Comparison of ENCODE assay signal across 9 mouse cellular contexts in genomic region chr6:119918561-119919181, GRCm38 (mm10). TPM values are rescaled to one million over a fixed set of nuclear protein-coding genes. Genes with fewer than 3 reads are reported as not detected.
DNase-seq lines count a peak whose midpoint lies in the region; TF ChIP-seq lines count a peak whose summit lies in the region.
"Had no signal": no experiment of that assay in that cellular context is flagged by ENCODE, and none has a peak within 500 bp of the region (broad histone marks: within the 10 kb centered on the region; RNA-seq: fewer than 3 reads in every experiment).

No protein-coding gene starts in this region.

- H3K36me3 ChIP-seq in thymus, adult 2 months (ENCODE audit: control insufficient read depth, insufficient read depth, low read length): peaks cover 41% of the 10 kb centered on the region

- H3K27me3 ChIP-seq in thymus, adult 2 months (ENCODE audit: control insufficient read depth, insufficient read depth, low read length): no peaks in the 10 kb centered on the region
- H3K27me3 ChIP-seq: limb, embryonic 13.5 days had no signal

- peak overlapping the region; percentile 70 for H3K27ac ChIP-seq in thymus, adult 2 months (ENCODE audit: control insufficient read depth, insufficient read depth, low read length)
- H3K27ac ChIP-seq: limb, embryonic 13.5 days had no signal

- peak; percentile 21 to 26 for DNase-seq in left cerebral cortex, adult 18-20 months (ENCODE audit: low spot score in 2 of 2)
- no peak for DNase-seq in left cerebral cortex, adult 11 months (ENCODE audit: low spot score)
- DNase-seq in cerebellum, adult 11 months: peak; percentile 64
- DNase-seq in lung, postnatal 25 days (ENCODE audit: low spot score): peak; percentile 22
- DNase-seq in thymus, adult 2 months: peak; percentile 65
- no peak for DNase-seq in neural tube, embryonic 10.5 days (ENCODE audit: extremely low spot score, low spot score)
- DNase-seq in urinary bladder, postnatal 14 days (ENCODE audit: low spot score): no peak
- DNase-seq in gastrocnemius, adult 8-10 months (ENCODE audit: low spot score in 2 of 2): no peak

- no peak for TF ChIP-seq CTCF in thymus, adult 2 months (IDR thresholded peaks at IDR 0.05; ENCODE audit: borderline replicate concordance, control insufficient read depth, extremely low read depth, insufficient read depth, low read length, poor library complexity)

- 0 out of 2 replicates have a peak, but pooled peaks have one; percentile 18 for TF ChIP-seq POLR2A in thymus, adult 2 months (IDR thresholded peaks at IDR 0.05; ENCODE audit: control insufficient read depth, extremely low read depth, insufficient read depth, low read length, poor library complexity)

- WGBS in thymus, adult 2 months: 6% methylated on average over 16 of the region's 16 CpGs

- H3K4me3 ChIP-seq in thymus, adult 2 months (ENCODE audit: control insufficient read depth, insufficient read depth, low read length): peak overlapping the region; percentile 30
- H3K4me3 ChIP-seq: limb, embryonic 13.5 days had no signal

- peaks cover 10% of the 10 kb centered on the region for H3K4me1 ChIP-seq in thymus, adult 2 months (replicated peaks; ENCODE audit: control insufficient read depth, insufficient read depth, low read length)
- H3K4me1 ChIP-seq: limb, embryonic 13.5 days had no signal

RNA-seq across cellular contexts. Expression of gene Rad52, which starts 16.2 kb away (rescaled TPM):
- total RNA-seq in left cerebral cortex, adult 18-20 months (2021): 10 to 100 TPM; 37.5 to 39.6 TPM
- polyA plus RNA-seq in thymus, adult 2 months (2012; rRNA removed): 74.1 and 74.5 TPM in 2 replicates
- 10 to 100 TPM; 10.5 to 15.8 (median 11.5) TPM for total RNA-seq in gastrocnemius, adult 8-10 months (2022)

Comparison
In these comparisons a context has a peak if more than half of its experiments do, and no peak if none do; other contexts are left out.
1. DNase-seq: peak in left cerebral cortex, adult 18-20 months (2 of 2), cerebellum, adult 11 months (single experiment), lung, postnatal 25 days (single experiment) and thymus, adult 2 months (single experiment); none in left cerebral cortex, adult 11 months (single experiment), neural tube, embryonic 10.5 days (single experiment), urinary bladder, postnatal 14 days (single experiment) and gastrocnemius, adult 8-10 months (0 of 2).